Mouse (Mus musculus) layer of hippocampus, postnatal 25 days (tissue): Measurements from ENCODE around the gene Prl7c1. TPM values are rescaled to one million over a fixed set of nuclear protein-coding genes. Genes with fewer than 3 reads are reported as not detected.
"Not testable (repeated sequence)": the region's sequence is repeated elsewhere in the genome, so short reads cannot be mapped to it uniquely, and the experiment has no call there.

Source experiments
- DNase-seq, 2 experiments: peaks; one replicate each; pipeline ENCODE4 v3.0.0; 2022; ENCODE audit warnings: mixed read lengths in 2 of 2, low spot score in 1 of 2; ENCODE audit errors: extremely low spot score in 1 of 2
- total RNA-seq, 2 experiments: library from RNA; stranded (reverse); gene quantifications; 2 replicates each; pipeline ENCODE4 v1.2.3; 2021

Gene Prl7c1
- not detected for total RNA-seq

- DNase-seq: not testable (repeated sequence)
Measured at GRCm38 (mm10) chr13:27780704-27781103, at the start of gene Prl7c1. Gene Prl7c1, minus strand, starts transcription at chr13:27780804.

DNA sequence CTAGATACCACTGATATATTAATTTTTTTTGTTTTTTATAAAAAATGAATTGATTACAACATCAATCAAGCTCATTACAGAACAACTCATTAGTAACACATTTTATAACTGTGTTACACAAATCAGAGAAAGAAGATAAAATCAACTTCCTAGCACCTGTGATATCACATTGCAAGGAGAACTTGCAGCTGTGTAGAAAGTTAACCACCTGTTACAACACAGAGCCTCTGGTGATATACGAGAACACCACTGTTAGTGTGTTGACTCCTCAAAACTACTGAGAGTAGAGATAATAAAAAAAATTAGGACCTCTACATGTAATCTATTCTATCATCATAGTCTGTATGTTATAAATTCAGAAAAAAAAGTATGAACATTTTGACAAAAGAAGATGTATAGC, 22.2 kb upstream of the Prl7c1 start:
- DNase-seq: no peak

DNA sequence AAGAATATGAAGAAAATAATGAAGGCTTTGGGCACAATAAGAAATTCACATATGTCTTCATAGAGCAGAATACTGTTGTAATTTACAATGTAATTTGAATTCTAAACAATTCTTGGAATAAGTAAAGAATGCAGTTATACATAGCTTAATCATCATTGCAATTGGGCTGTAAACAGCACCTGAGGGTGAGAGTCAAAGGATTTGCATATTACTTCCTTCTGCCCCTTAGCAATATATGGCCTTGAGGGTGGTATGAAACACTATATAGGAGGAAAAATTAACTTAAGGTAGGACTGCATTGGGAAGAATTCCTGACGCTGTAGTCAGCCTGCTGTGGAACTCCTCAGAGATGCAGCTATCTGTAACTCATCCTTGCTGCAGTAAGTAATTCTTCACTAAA, 20.8 kb upstream of the Prl7c1 start, which contains the start of gene Prl2a1:
Gene Prl2a1, plus strand, starts transcription at position 301 of the 400 bp plus-strand sequence.
- no peak for DNase-seq

- DNase-seq: no peak
Measured at GRCm38 (mm10) chr13:27799303-27799702, 18.7 kb upstream of the Prl7c1 start.

- no peak for DNase-seq
Measured at GRCm38 (mm10) chr13:27734512-27735186, 46.0 kb downstream of the Prl7c1 start.

GRCm38 (mm10) chr13:27730286-27730959, 50.2 kb downstream of the Prl7c1 start:
- DNase-seq: not testable (repeated sequence)

- not testable (repeated sequence) for DNase-seq
Measured at GRCm38 (mm10) chr13:27725057-27725456, 55.5 kb downstream of the Prl7c1 start.

Other genes starting within 250 kb of the Prl7c1 start
- gene Prl8a9, start 216.2 kb downstream of the Prl7c1 start, total RNA-seq: not detected
- not detected for gene Prl8a1, start 198.6 kb downstream of the Prl7c1 start, total RNA-seq
- gene Prl7b1, start 170.2 kb downstream of the Prl7c1 start, total RNA-seq: not detected
- gene Prl7a1, start 138.3 kb downstream of the Prl7c1 start, total RNA-seq: not detected
- not detected for gene Prl7a2, start 112.8 kb downstream of the Prl7c1 start, total RNA-seq
- not detected for gene Prl7d1, start 64.1 kb downstream of the Prl7c1 start, total RNA-seq
- gene Prl2a1, start 20.9 kb upstream of the Prl7c1 start, total RNA-seq: not detected
- gene Prl2c1, start 68.5 kb upstream of the Prl7c1 start, total RNA-seq: not detected
- gene Prl4a1, start 235.4 kb upstream of the Prl7c1 start, total RNA-seq: not detected